Mouse (Mus musculus) midbrain, embryonic 16.5 days (tissue): ENCODE results near the gene Wbp11. TPM values are rescaled to one million over a fixed set of nuclear protein-coding genes. Genes with fewer than 3 reads are reported as not detected.

ENCODE experiments used
- microRNA-seq: library from miRNA; unstranded; fragments of <30 nt; microRNA quantifications from one replicate; pipeline ENCODE4, GENCODE M21; 2017
- polyA plus RNA-seq: library from polyadenylated mRNA; unstranded; fragments of >200 nt; fragmentation: Nextera tagmentation; extraction: Ambion mirVana; gene quantifications from 2 replicates; pipeline ENCODE4 v1.2.1, GENCODE M21; 2015

Gene Wbp11
- polyA plus RNA-seq, 1 experiment from 2014 or later: 74.2 TPM

Small RNAs within 50 kb of the gene (microRNA-seq; reads per million reads assigned to microRNA genes)
- gene Gm44364: not detected

Other genes starting within 250 kb of the Wbp11 start
- 0.22 and 0.54 TPM in 2 replicates for gene Plbd1, start 166.3 kb downstream of the Wbp11 start, polyA plus RNA-seq
- gene Gucy2c, start 46.5 kb downstream of the Wbp11 start, polyA plus RNA-seq: 0.69 and 0.71 TPM in 2 replicates
- 0.68 and 0.70 TPM in 2 replicates for gene Hist4h4, start 23.8 kb downstream of the Wbp11 start, polyA plus RNA-seq
- 106 and 119 TPM in 2 replicates for gene H2afj, start 20.0 kb downstream of the Wbp11 start, polyA plus RNA-seq
- gene BC049715, start 607 bp downstream of the Wbp11 start, polyA plus RNA-seq: 0.85 and 1.1 TPM in 2 replicates
- gene Smco3, start 7.2 kb upstream of the Wbp11 start, polyA plus RNA-seq: 1.2 and 1.8 TPM in 2 replicates
- 0.19 and 0.20 TPM in 2 replicates for gene Art4, start 29.5 kb upstream of the Wbp11 start, polyA plus RNA-seq
- gene Mgp, start 47.6 kb upstream of the Wbp11 start, polyA plus RNA-seq: 11.2 and 16.3 TPM in 2 replicates
- gene Erp27, start 93.9 kb upstream of the Wbp11 start, polyA plus RNA-seq: 0.18 TPM in 1 of 2 replicates, not detected in the other
- gene Pde6h, start 95.6 kb upstream of the Wbp11 start, polyA plus RNA-seq: 0.08 TPM in 1 of 2 replicates, not detected in the other
- gene Arhgdib, start 113.7 kb upstream of the Wbp11 start, polyA plus RNA-seq: 11.9 and 12.7 TPM in 2 replicates